Mouse (Mus musculus) intestine, embryonic 14.5 days (tissue): ENCODE data around the gene Rbm18. TPM values are rescaled to one million over a fixed set of nuclear protein-coding genes. Genes with fewer than 3 reads are reported as not detected.
A peak's percentile ranks its signal among the peaks of the same experiment; 100 is the strongest.
"Not testable (repeated sequence)": the region's sequence is repeated elsewhere in the genome, so short reads cannot be mapped to it uniquely, and the experiment has no call there.

Experiments used
- ATAC-seq: fragments of 200-750 bp; cut with Nextera tagmentation; replicated peaks from 2 replicates; pipeline ENCODE4 v1.8.0; 2017; ENCODE audit warnings: low read depth, moderate number of reproducible peaks, moderate TSS enrichment, moderate library complexity; ENCODE audit not compliant: low FRiP score, low TSS enrichment
- DNase-seq: peaks from one replicate; pipeline ENCODE4 v3.0.0-alpha.2; 2018; ENCODE audit warnings: low spot score
- H3K27ac ChIP-seq: fragments of 300-500 bp; sonication (generic); 2 replicates; pipeline ENCODE4 v1.5.1; 2014; ENCODE audit warnings: low read depth, mild to moderate bottlenecking, control low read depth
- H3K27me3 ChIP-seq: fragments of 300-500 bp; sonication (generic); replicated peaks from 2 replicates; pipeline ENCODE4 v1.6.1; 2014; ENCODE audit warnings: low read length, control low read depth; ENCODE audit not compliant: control insufficient read depth, insufficient read depth
- H3K36me3 ChIP-seq: fragments of 300-500 bp; sonication (generic); 2 replicates; pipeline ENCODE4 v1.6.1; 2014; ENCODE audit warnings: low read length, control low read depth; ENCODE audit not compliant: control insufficient read depth, insufficient read depth
- H3K4me1 ChIP-seq: fragments of 300-500 bp; sonication (generic); replicated peaks from 2 replicates; pipeline ENCODE4 v1.6.1; 2014; ENCODE audit warnings: low read length, control low read depth, mixed read lengths; ENCODE audit not compliant: control insufficient read depth, insufficient read depth
- H3K4me2 ChIP-seq: fragments of 300-500 bp; sonication (generic); 2 replicates; pipeline ENCODE4 v1.6.1; 2014; ENCODE audit warnings: low read length
- H3K4me3 ChIP-seq: fragments of 300-500 bp; sonication (generic); 2 replicates; pipeline ENCODE4 v1.5.1; 2014; ENCODE audit warnings: low read depth, low read length, control low read depth, mixed read lengths
- H3K9ac ChIP-seq: fragments of 300-500 bp; sonication (generic); 2 replicates; pipeline ENCODE4 v1.6.1; 2014; ENCODE audit warnings: mild to moderate bottlenecking, low read length
- H3K9me3 ChIP-seq: fragments of 300-500 bp; sonication (generic); 2 replicates; pipeline ENCODE4 v1.6.1; 2016; ENCODE audit warnings: low read length, control low read depth; ENCODE audit not compliant: control insufficient read depth
- WGBS: fragments of 180-500 bp; shearing (Covaris S2); extraction: QIAGEN DNeasy Blood & Tissue Kit; methylation state at CpG from one replicate; pipeline ENCODE4 v1.1.7; 2014; 5-methylcytosine and 5-hydroxymethylcytosine counted together
- polyA plus RNA-seq: library from polyadenylated mRNA; unstranded; fragments of >200 nt; fragmentation: Nextera tagmentation; extraction: Ambion mirVana; gene quantifications from 2 replicates; pipeline ENCODE4 v1.2.1, GENCODE M21; 2014

Gene Rbm18
- polyA plus RNA-seq: 63.3 and 74.0 TPM in 2 replicates

- no peaks in the 10 kb centered on the region for H3K9me3 ChIP-seq
- H3K27ac ChIP-seq: peak within 1 kb of the TSS; percentile 80
- peak; percentile 97 for DNase-seq
- H3K36me3 ChIP-seq: peaks cover 32% of the 10 kb centered on the region
- peak within 1 kb of the TSS; percentile 67 for H3K4me3 ChIP-seq
- peaks cover 6% of the 10 kb centered on the region; the same call in 1 of the 2 replicates for H3K4me1 ChIP-seq
- peak within 1 kb of the TSS; percentile 69 for H3K9ac ChIP-seq
- H3K4me2 ChIP-seq: peak within 1 kb of the TSS; percentile 64
- ATAC-seq: peak; percentile 98
- WGBS: under 1% methylated on average over 50 of the region's 50 CpGs
- no peaks in the 10 kb centered on the region for H3K27me3 ChIP-seq
These were observed at the start of gene Rbm18, which contains the start of gene Mrrf for GRCm38 (mm10) chr2:36136300-36136941. Rbm18 (minus strand) TSS chr2:36136773. Mrrf (plus strand) TSS chr2:36136389.

- H3K4me1 ChIP-seq: no peaks in the 10 kb centered on the region
- no peak for DNase-seq
- no peaks in the 10 kb centered on the region for H3K36me3 ChIP-seq
- no peak overlapping the region for H3K4me3 ChIP-seq
- no peaks in the 10 kb centered on the region for H3K9me3 ChIP-seq
- 62% methylated on average over 6 of the region's 6 CpGs for WGBS
- H3K9ac ChIP-seq: no peak overlapping the region
- H3K27ac ChIP-seq: no peak overlapping the region
- H3K27me3 ChIP-seq: no peaks in the 10 kb centered on the region
- no peak for ATAC-seq
- H3K4me2 ChIP-seq: no peak overlapping the region
These were observed 48.3 kb upstream of the Rbm18 start for GRCm38 (mm10) chr2:36184876-36185275.

GRCm38 (mm10) chr2:36184192-36184591 lies 47.6 kb upstream of the Rbm18 start:
- no peaks in the 10 kb centered on the region for H3K27me3 ChIP-seq
- WGBS: 82% methylated on average over 2 of the region's 2 CpGs
- ATAC-seq (no peak), DNase-seq (no peak)
- no peaks in the 10 kb centered on the region; the same call in 1 of the 2 replicates for H3K36me3 ChIP-seq
- no peak overlapping the region for H3K4me3 ChIP-seq
- no peaks in the 10 kb centered on the region for H3K9me3 ChIP-seq
- H3K4me1 ChIP-seq: no peaks in the 10 kb centered on the region
- H3K27ac ChIP-seq: no peak overlapping the region
- H3K9ac ChIP-seq: no peak overlapping the region
- no peak overlapping the region for H3K4me2 ChIP-seq

GRCm38 (mm10) chr2:36183278-36183677 lies 46.7 kb upstream of the Rbm18 start:
- H3K9me3 ChIP-seq: no peaks in the 10 kb centered on the region
- ATAC-seq (no peak), DNase-seq (no peak)
- no peaks in the 10 kb centered on the region for H3K27me3 ChIP-seq
- H3K4me3 ChIP-seq: no peak overlapping the region
- no peaks in the 10 kb centered on the region for H3K4me1 ChIP-seq
- H3K9ac ChIP-seq: no peak overlapping the region
- H3K4me2 ChIP-seq: no peak overlapping the region
- peaks cover 4% of the 10 kb centered on the region; the same call in 1 of the 2 replicates for H3K36me3 ChIP-seq
- H3K27ac ChIP-seq: no peak overlapping the region
- 63% methylated on average over 2 of the region's 2 CpGs for WGBS

- H3K9ac ChIP-seq, H3K27ac ChIP-seq, H3K9me3 ChIP-seq, DNase-seq, H3K4me2 ChIP-seq, H3K4me3 ChIP-seq, H3K4me1 ChIP-seq, ATAC-seq, H3K27me3 ChIP-seq: not testable (repeated sequence)
- H3K36me3 ChIP-seq: peaks cover 16% of the 10 kb centered on the region
- 84% methylated on average over 4 of the region's 4 CpGs for WGBS
These were observed 45.2 kb upstream of the Rbm18 start for GRCm38 (mm10) chr2:36181587-36182368.

- Histone ChIP-seq H3K27ac (no peak overlapping the region), H3K9me3 (no peaks in the 10 kb centered on the region), H3K36me3 (peaks cover 16% of the 10 kb centered on the region), H3K9ac (no peak overlapping the region), H3K4me1 (no peaks in the 10 kb centered on the region), H3K4me2 (no peak overlapping the region), H3K4me3 (no peak overlapping the region), H3K27me3 (no peaks in the 10 kb centered on the region)
- ATAC-seq (no peak), DNase-seq (no peak)
- WGBS: 72% methylated on average over 3 of the region's 3 CpGs
These were observed 42.9 kb upstream of the Rbm18 start for GRCm38 (mm10) chr2:36179487-36179886.

- WGBS: 75% methylated on average over 3 of the region's 3 CpGs
- Histone ChIP-seq H3K9ac (no peak overlapping the region), H3K9me3 (no peaks in the 10 kb centered on the region), H3K4me2 (no peak overlapping the region), H3K4me1 (no peaks in the 10 kb centered on the region), H3K4me3 (no peak overlapping the region), H3K27ac (no peak overlapping the region), H3K36me3 (peaks cover 9% of the 10 kb centered on the region; the same call in 1 of the 2 replicates), H3K27me3 (no peaks in the 10 kb centered on the region)
- ATAC-seq (no peak), DNase-seq (no peak)
These were observed 36.0 kb upstream of the Rbm18 start for GRCm38 (mm10) chr2:36172574-36172973.

- no peak for DNase-seq
- no peak for ATAC-seq
- Histone ChIP-seq H3K4me2 (no peak overlapping the region), H3K4me3 (no peak overlapping the region), H3K9ac (no peak overlapping the region), H3K27ac (peak overlapping the region; percentile 14; the same call in 1 of the 2 replicates), H3K9me3 (no peaks in the 10 kb centered on the region), H3K4me1 (no peaks in the 10 kb centered on the region), H3K36me3 (0 out of 2 replicates have a peak, but pooled peaks cover 5% of the 10 kb centered on the region), H3K27me3 (no peaks in the 10 kb centered on the region)
- WGBS: 75% methylated on average over 4 of the region's 4 CpGs
These were observed 35.6 kb upstream of the Rbm18 start for GRCm38 (mm10) chr2:36172136-36172535.
